Mouse (Mus musculus) neural tube, embryonic 11.5 days (tissue): ENCODE data around the gene Kbtbd13. TPM values are rescaled to one million over a fixed set of nuclear protein-coding genes. Genes with fewer than 3 reads are reported as not detected.
"Not testable (repeated sequence)": the region's sequence is repeated elsewhere in the genome, so short reads cannot be mapped to it uniquely, and the experiment has no call there.

ENCODE experiments used
- ATAC-seq: fragments of 200-750 bp; cut with Nextera tagmentation; 2 replicates; pipeline ENCODE4 v1.8.0; 2017; ENCODE audit warnings: moderate number of reproducible peaks, mild to moderate bottlenecking, moderate TSS enrichment, moderate library complexity; ENCODE audit not compliant: insufficient read depth, low FRiP score, low TSS enrichment
- DNase-seq: peaks from one replicate; pipeline ENCODE4 v3.0.0-alpha.2; 2015; ENCODE audit warnings: low spot score
- H3K27ac ChIP-seq: fragments of 300-500 bp; sonication (generic); 2 replicates; pipeline ENCODE4 v1.5.1; 2014; ENCODE audit warnings: low read depth, mild to moderate bottlenecking, low read length
- H3K27me3 ChIP-seq: fragments of 300-500 bp; sonication (generic); 2 replicates; pipeline ENCODE4 v1.6.1; 2014; ENCODE audit warnings: mild to moderate bottlenecking, low read length, mixed read lengths; ENCODE audit not compliant: control insufficient read depth, insufficient read depth
- H3K36me3 ChIP-seq: fragments of 300-500 bp; sonication (generic); 2 replicates; pipeline ENCODE4 v1.6.1; 2014; ENCODE audit warnings: mild to moderate bottlenecking, low read length, moderate library complexity, mixed read lengths; ENCODE audit not compliant: control insufficient read depth, insufficient read depth
- H3K4me1 ChIP-seq: fragments of 300-500 bp; sonication (generic); 2 replicates; pipeline ENCODE4 v1.6.1; 2014; ENCODE audit warnings: low read length, mixed read lengths; ENCODE audit not compliant: control insufficient read depth, insufficient read depth
- H3K4me2 ChIP-seq: fragments of 300-500 bp; sonication (generic); 2 replicates; pipeline ENCODE4 v1.6.1; 2014; ENCODE audit warnings: low read depth, mild to moderate bottlenecking, moderate library complexity
- H3K4me3 ChIP-seq: fragments of 300-500 bp; sonication (generic); 2 replicates; pipeline ENCODE4 v1.5.1; 2014; ENCODE audit warnings: low read depth, low read length
- H3K9ac ChIP-seq: fragments of 300-500 bp; sonication (generic); 2 replicates; pipeline ENCODE4 v1.6.1; 2014; ENCODE audit warnings: mild to moderate bottlenecking, low read length
- H3K9me3 ChIP-seq: fragments of 300-500 bp; sonication (generic); 2 replicates; pipeline ENCODE4 v1.6.1; 2016; ENCODE audit warnings: low read length; ENCODE audit not compliant: control insufficient read depth
- WGBS: fragments of 180-500 bp; shearing (Covaris S2); extraction: QIAGEN DNeasy Blood & Tissue Kit; methylation state at CpG from one replicate; pipeline ENCODE4 v1.1.7; 2014; 5-methylcytosine and 5-hydroxymethylcytosine counted together
- polyA plus RNA-seq: library from polyadenylated mRNA; unstranded; fragments of >200 nt; fragmentation: Nextera tagmentation; extraction: Ambion mirVana; gene quantifications from 2 replicates; pipeline ENCODE4 v1.2.1, GENCODE M21; 2014

The Kbtbd13 gene
- polyA plus RNA-seq, 1 experiment from 2014 or later, result 0.76 TPM

- Histone ChIP-seq H3K4me1 (peaks cover 11% of the 10 kb centered on the region), H3K9ac (peak overlapping the region; percentile 93), H3K27ac (no peak overlapping the region), H3K9me3 (no peaks in the 10 kb centered on the region), H3K36me3 (no peaks in the 10 kb centered on the region), H3K4me2 (peak overlapping the region; percentile 92), H3K27me3 (no peaks in the 10 kb centered on the region), H3K4me3 (peak overlapping the region; percentile 99)
- DNase-seq (no peak), ATAC-seq (no peak)
- WGBS, result 50% methylated on average over 8 of the region's 8 CpGs
Observed at GRCm38 (mm10) chr9:65347112-65347850, 44.2 kb downstream of the Kbtbd13 start.

GRCm38 (mm10) chr9:65346476-65347111, 44.9 kb downstream of the Kbtbd13 start:
- H3K27ac ChIP-seq, result peak overlapping the region; percentile 91
- peaks cover 11% of the 10 kb centered on the region for H3K4me1 ChIP-seq
- DNase-seq (peak; percentile 66), ATAC-seq (peak; percentile 50)
- under 1% methylated on average over 70 of the region's 77 CpGs for WGBS
- H3K4me2 ChIP-seq, result peak overlapping the region; percentile 92
- H3K4me3 ChIP-seq, result peak overlapping the region; percentile 99
- H3K27me3 ChIP-seq, result no peaks in the 10 kb centered on the region
- no peaks in the 10 kb centered on the region for H3K9me3 ChIP-seq
- H3K9ac ChIP-seq, result peak overlapping the region; percentile 93
- H3K36me3 ChIP-seq, result no peaks in the 10 kb centered on the region

DNA sequence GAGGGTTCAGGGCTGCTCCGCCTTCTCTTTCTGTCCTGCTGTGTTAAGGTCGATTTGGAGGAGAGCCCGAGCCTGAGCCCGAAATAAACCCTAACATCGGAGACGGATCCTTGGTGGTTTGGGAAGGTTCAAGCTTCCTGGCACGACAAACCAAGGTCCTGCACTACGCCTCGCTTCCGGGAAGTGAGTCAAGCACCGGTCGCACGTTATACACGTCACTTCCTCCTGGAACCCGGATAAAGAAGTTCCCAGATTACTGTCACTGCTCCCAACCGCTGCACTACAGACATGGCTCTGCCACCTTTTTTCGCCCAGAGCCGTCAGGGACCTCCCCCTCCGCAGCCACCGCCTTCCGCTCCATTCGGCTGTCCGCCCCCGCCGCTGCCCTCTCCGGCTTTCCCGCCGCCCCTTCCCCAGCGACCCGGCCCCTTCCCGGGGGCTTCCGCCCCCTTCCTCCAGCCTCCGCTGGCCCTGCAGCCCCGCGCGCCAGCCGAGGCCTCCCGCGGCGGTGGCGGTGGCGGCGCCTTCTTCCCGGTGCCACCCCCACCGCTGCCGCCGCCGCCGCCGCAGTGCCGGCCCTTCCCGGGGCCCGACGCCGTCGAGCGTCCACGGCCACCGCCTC, 45.5 kb downstream of the Kbtbd13 start, which contains the start of gene Pdcd7:
Pdcd7 (plus strand) TSS at position 251 of the 622 bp plus-strand sequence.
- peak; percentile 95 for ATAC-seq
- WGBS, result under 1% methylated on average over 51 of the region's 59 CpGs
- H3K27ac ChIP-seq, result peak within 1 kb of the TSS; percentile 91
- H3K4me2 ChIP-seq, result peak within 1 kb of the TSS; percentile 92
- no peaks in the 10 kb centered on the region for H3K9me3 ChIP-seq
- H3K27me3 ChIP-seq, result no peaks in the 10 kb centered on the region
- peak within 1 kb of the TSS; percentile 99 for H3K4me3 ChIP-seq
- peak within 1 kb of the TSS; percentile 93 for H3K9ac ChIP-seq
- H3K36me3 ChIP-seq, result no peaks in the 10 kb centered on the region
- H3K4me1 ChIP-seq, result peaks cover 11% of the 10 kb centered on the region
- peak; percentile 95 for DNase-seq

GRCm38 (mm10) chr9:65345439-65345838, 46.0 kb downstream of the Kbtbd13 start:
- H3K27me3 ChIP-seq, H3K36me3 ChIP-seq, DNase-seq, ATAC-seq, H3K9me3 ChIP-seq: not testable (repeated sequence)
- peaks cover 11% of the 10 kb centered on the region for H3K4me1 ChIP-seq
- peak overlapping the region; percentile 93 for H3K9ac ChIP-seq
- peak overlapping the region; percentile 91; the same call in 1 of the 2 replicates for H3K27ac ChIP-seq
- WGBS, result 70% methylated on average over 11 of the region's 11 CpGs
- H3K4me2 ChIP-seq, result peak overlapping the region; percentile 92
- peak overlapping the region; percentile 99 for H3K4me3 ChIP-seq

GRCm38 (mm10) chr9:65340414-65340813, 51.0 kb downstream of the Kbtbd13 start:
- H3K4me2 ChIP-seq, result no peak overlapping the region
- no peaks in the 10 kb centered on the region for H3K27me3 ChIP-seq
- WGBS, result 78% methylated on average over 2 of the region's 2 CpGs
- no peak overlapping the region for H3K27ac ChIP-seq
- no peak overlapping the region for H3K9ac ChIP-seq
- H3K4me3 ChIP-seq, result no peak overlapping the region
- no peaks in the 10 kb centered on the region for H3K4me1 ChIP-seq
- DNase-seq (no peak), ATAC-seq (no peak)
- no peaks in the 10 kb centered on the region for H3K9me3 ChIP-seq
- H3K36me3 ChIP-seq, result no peaks in the 10 kb centered on the region

DNA sequence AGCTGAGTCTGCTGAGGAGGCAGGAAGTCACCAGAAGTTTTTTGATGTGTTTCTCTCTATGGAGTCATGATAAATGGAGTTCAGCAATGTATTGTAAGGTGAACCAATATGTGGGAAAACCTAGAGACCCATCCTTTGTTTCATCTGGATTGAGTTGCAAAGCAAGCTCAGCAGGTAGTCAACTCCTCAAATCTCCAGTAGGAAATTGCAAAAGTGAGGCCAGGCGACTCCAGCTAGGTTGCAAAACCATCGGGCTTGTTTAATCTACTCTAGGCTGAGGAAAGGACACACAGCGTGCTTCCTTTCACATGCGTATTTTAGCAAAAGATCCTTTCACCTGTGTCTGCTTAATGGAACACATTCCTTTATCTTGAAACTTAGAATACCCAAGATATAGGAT, 52.3 kb downstream of the Kbtbd13 start:
- H3K4me1 ChIP-seq, result no peaks in the 10 kb centered on the region
- ATAC-seq (no peak), DNase-seq (no peak)
- no peaks in the 10 kb centered on the region for H3K9me3 ChIP-seq
- no peak overlapping the region for H3K27ac ChIP-seq
- H3K27me3 ChIP-seq, result no peaks in the 10 kb centered on the region
- 85% methylated on average over 4 of the region's 4 CpGs for WGBS
- H3K4me2 ChIP-seq, result no peak overlapping the region
- H3K36me3 ChIP-seq, result no peaks in the 10 kb centered on the region
- no peak overlapping the region for H3K9ac ChIP-seq
- no peak overlapping the region for H3K4me3 ChIP-seq

Other genes starting within 250 kb of the Kbtbd13 start
- 4.9 and 6.1 TPM in 2 replicates for gene Parp16, start 196.3 kb downstream of the Kbtbd13 start, polyA plus RNA-seq
- gene Cilp, start 126.5 kb downstream of the Kbtbd13 start, polyA plus RNA-seq, result 0.12 and 0.29 TPM in 2 replicates
- gene Clpx, start 97.4 kb downstream of the Kbtbd13 start, polyA plus RNA-seq, result 50.0 and 52.8 TPM in 2 replicates
- gene Pdcd7, start 45.5 kb downstream of the Kbtbd13 start, polyA plus RNA-seq, result 13.7 and 14.3 TPM in 2 replicates
- gene Ubap1l, start 30.6 kb downstream of the Kbtbd13 start, polyA plus RNA-seq, result 0.37 and 0.82 TPM in 2 replicates
- gene Rasl12, start 6.9 kb upstream of the Kbtbd13 start, polyA plus RNA-seq, result 6.9 and 7.8 TPM in 2 replicates
- not detected in 2 replicates for gene Slc51b, start 31.3 kb upstream of the Kbtbd13 start, polyA plus RNA-seq
- gene Mtfmt, start 44.1 kb upstream of the Kbtbd13 start, polyA plus RNA-seq, result 19.8 and 20.5 TPM in 2 replicates
- gene Spg21, start 69.3 kb upstream of the Kbtbd13 start, polyA plus RNA-seq, result 131 and 142 TPM in 2 replicates
- 0.21 TPM in 1 of 2 replicates, not detected in the other for gene Ankdd1a, start 128.5 kb upstream of the Kbtbd13 start, polyA plus RNA-seq
- gene Plekho2, start 188.4 kb upstream of the Kbtbd13 start, polyA plus RNA-seq, result 10.5 and 13.3 TPM in 2 replicates
- 10.2 and 11.1 TPM in 2 replicates for gene Pif1, start 195.5 kb upstream of the Kbtbd13 start, polyA plus RNA-seq
- gene Rbpms2, start 238.0 kb upstream of the Kbtbd13 start, polyA plus RNA-seq, result 20.4 and 20.7 TPM in 2 replicates